Comparison of ENCODE assay signal across 8 mouse cellular contexts in genomic region chr16:8470603-8471481, GRCm38 (mm10). TPM values are rescaled to one million over a fixed set of nuclear protein-coding genes. Genes with fewer than 3 reads are reported as not detected.
DNase-seq lines count a peak whose midpoint lies in the region; ATAC-seq and TF ChIP-seq lines count a peak whose summit lies in the region.

Gene Mettl22, plus strand, starts transcription at chr16:8470788.

- peak; percentile 96 for DNase-seq in brain, embryonic 14.5 days (ENCODE audit: low read depth)
- DNase-seq in liver, adult 2 months (ENCODE audit: extremely low read depth, low read depth, low spot score): peak; percentile 81
- peak; percentile 96 for DNase-seq in splenic B cell, adult 2 months (ENCODE audit: low read depth, low spot score)

- peaks cover 3% of the 10 kb centered on the region for H3K79me3 ChIP-seq in C2C12 (ENCODE audit: low read depth)

- H3K9me3 ChIP-seq in erythroblast, embryonic 14.5 days (ENCODE audit: control insufficient read depth, low read length): no peaks in the 10 kb centered on the region
- no peaks in the 10 kb centered on the region for H3K9me3 ChIP-seq in heart, embryonic 11.5 days (replicated peaks; ENCODE audit: control insufficient read depth, low read length)
- H3K9me3 ChIP-seq in kidney, embryonic 16.5 days (ENCODE audit: low read length): no peaks in the 10 kb centered on the region

- H3K79me2 ChIP-seq in C2C12 (ENCODE audit: control insufficient read depth, insufficient read depth) (peaks cover 8% of the 10 kb centered on the region), myocyte (ENCODE audit: control insufficient read depth, insufficient read depth) (no peaks in the 10 kb centered on the region)
- no peaks in the 10 kb centered on the region for H3K79me2 ChIP-seq in liver, adult 2 months (ENCODE audit: control insufficient read depth, insufficient read depth, low read length)

- H3K27me3 ChIP-seq in C2C12 (ENCODE audit: control insufficient read depth, insufficient read depth, insufficient read length) (no peaks in the 10 kb centered on the region), myocyte (ENCODE audit: control insufficient read depth, insufficient read depth, insufficient read length) (no peaks in the 10 kb centered on the region)
- H3K27me3 ChIP-seq in erythroblast, embryonic 14.5 days (ENCODE audit: control insufficient read depth): no peaks in the 10 kb centered on the region; the same call in 1 of the 2 replicates
- no peaks in the 10 kb centered on the region for H3K27me3 ChIP-seq in heart, embryonic 11.5 days (ENCODE audit: control insufficient read depth, insufficient read depth, low read length)
- H3K27me3 ChIP-seq in kidney, embryonic 16.5 days (ENCODE audit: insufficient read depth, low read length): no peaks in the 10 kb centered on the region
- no peaks in the 10 kb centered on the region for H3K27me3 ChIP-seq in liver, adult 2 months (ENCODE audit: control insufficient read depth, insufficient read depth, low read length)
- H3K27me3 ChIP-seq in splenic B cell, adult 2 months (ENCODE audit: control insufficient read depth, insufficient read depth, low read length, poor library complexity, severe bottlenecking): no peaks in the 10 kb centered on the region

- TF ChIP-seq CTCF in C2C12 (IDR thresholded peaks at IDR 0.05; ENCODE audit: control insufficient read depth, insufficient read depth, insufficient read length): no peak
- peak; percentile 34; the same call in 1 of the 2 replicates for TF ChIP-seq CTCF in brain, embryonic 14.5 days (IDR thresholded peaks at IDR 0.05; ENCODE audit: borderline replicate concordance, extremely low read depth, insufficient read depth, insufficient read length)
- peak; percentile 22; the same call in 1 of the 2 replicates for TF ChIP-seq CTCF in liver, adult 2 months (IDR thresholded peaks at IDR 0.05; ENCODE audit: low read depth, low read length)

- H3K4me2 ChIP-seq in heart, embryonic 11.5 days: peak within 1 kb of the TSS; percentile 65
- peak within 1 kb of the TSS; percentile 65 for H3K4me2 ChIP-seq in kidney, embryonic 16.5 days (replicated peaks; ENCODE audit: low read depth, low read length)
- H3K4me2 ChIP-seq in myocyte (ENCODE audit: low read depth): peak within 1 kb of the TSS; percentile 82

- H3K4me1 ChIP-seq in erythroblast, embryonic 14.5 days (ENCODE audit: control insufficient read depth): peaks cover 27% of the 10 kb centered on the region
- 0 out of 2 replicates have a peak, but pooled peaks cover 3% of the 10 kb centered on the region for H3K4me1 ChIP-seq in heart, embryonic 11.5 days (ENCODE audit: control insufficient read depth, insufficient read depth, low read length)
- peaks cover 10% of the 10 kb centered on the region for H3K4me1 ChIP-seq in kidney, embryonic 16.5 days (ENCODE audit: insufficient read depth, low read length)
- H3K4me1 ChIP-seq in liver, adult 2 months (ENCODE audit: control insufficient read depth, insufficient read depth, low read length): no peaks in the 10 kb centered on the region

- TF ChIP-seq POLR2A in brain, embryonic 14.5 days (IDR thresholded peaks at IDR 0.05; ENCODE audit: borderline replicate concordance, extremely low read depth, insufficient read depth, insufficient read length, poor library complexity, severe bottlenecking): peak; percentile 85
- peak; percentile 58 for TF ChIP-seq POLR2A in liver, adult 2 months (IDR thresholded peaks at IDR 0.05; ENCODE audit: extremely low read depth, insufficient read depth, low read length)
- TF ChIP-seq POLR2A in myocyte (IDR thresholded peaks at IDR 0.05; ENCODE audit: insufficient read length, low read depth): peak; percentile 87

- peak; percentile 98 for ATAC-seq in heart, embryonic 11.5 days (replicated peaks; ENCODE audit: insufficient number of reproducible peaks, low FRiP score, low TSS enrichment)
- peak; percentile 99 for ATAC-seq in kidney, embryonic 16.5 days (ENCODE audit: low FRiP score, low TSS enrichment)

- H3ac ChIP-seq in C2C12 (ENCODE audit: control insufficient read depth, insufficient read length, low read depth) (peak within 1 kb of the TSS; percentile 95), myocyte (ENCODE audit: control insufficient read depth, insufficient read length) (peak within 1 kb of the TSS; percentile 61)

- H3K36me3 ChIP-seq in C2C12 (ENCODE audit: control insufficient read depth, insufficient read depth): no peaks in the 10 kb centered on the region
- peaks cover 8% of the 10 kb centered on the region for H3K36me3 ChIP-seq in erythroblast, embryonic 14.5 days (ENCODE audit: control insufficient read depth)
- 0 out of 2 replicates have a peak, but pooled peaks cover 2% of the 10 kb centered on the region for H3K36me3 ChIP-seq in heart, embryonic 11.5 days (ENCODE audit: control insufficient read depth, insufficient read depth, low read length)
- H3K36me3 ChIP-seq in kidney, embryonic 16.5 days (ENCODE audit: insufficient read depth, low read length): no peaks in the 10 kb centered on the region
- no peaks in the 10 kb centered on the region for H3K36me3 ChIP-seq in liver, adult 2 months (ENCODE audit: control insufficient read depth, insufficient read depth, low read length)
- no peaks in the 10 kb centered on the region for H3K36me3 ChIP-seq in myocyte (ENCODE audit: control insufficient read depth, insufficient read depth)
- H3K36me3 ChIP-seq in splenic B cell, adult 2 months (ENCODE audit: control insufficient read depth, insufficient read depth, low read length, poor library complexity, severe bottlenecking): no peaks in the 10 kb centered on the region

- peak within 1 kb of the TSS; percentile 93 for H3K4me3 ChIP-seq in C2C12 (ENCODE audit: insufficient read depth, poor library complexity, severe bottlenecking)
- peak within 1 kb of the TSS; percentile 85 for H3K4me3 ChIP-seq in erythroblast, embryonic 14.5 days (replicated peaks)
- H3K4me3 ChIP-seq in heart, embryonic 11.5 days (ENCODE audit: low read depth, low read length): peak within 1 kb of the TSS; percentile 70
- H3K4me3 ChIP-seq in kidney, embryonic 16.5 days (ENCODE audit: low read length): peak within 1 kb of the TSS; percentile 86
- peak within 1 kb of the TSS; percentile 64 for H3K4me3 ChIP-seq in liver, adult 2 months (ENCODE audit: insufficient read depth, low read depth, low read length)
- peak within 1 kb of the TSS; percentile 77 for H3K4me3 ChIP-seq in myocyte

- peak within 1 kb of the TSS; percentile 78 for H3K27ac ChIP-seq in heart, embryonic 11.5 days (ENCODE audit: low read depth, low read length)
- peak within 1 kb of the TSS; percentile 93 for H3K27ac ChIP-seq in kidney, embryonic 16.5 days (ENCODE audit: low read length)
- peak within 1 kb of the TSS; percentile 50 for H3K27ac ChIP-seq in liver, adult 2 months (replicated peaks; ENCODE audit: insufficient read depth, low read depth, low read length)

- H3K9ac ChIP-seq in heart, embryonic 11.5 days (ENCODE audit: low read depth, low read length): peak within 1 kb of the TSS; percentile 85
- H3K9ac ChIP-seq in kidney, embryonic 16.5 days (replicated peaks; ENCODE audit: low read length): peak within 1 kb of the TSS; percentile 88
- peak within 1 kb of the TSS; percentile 58 for H3K9ac ChIP-seq in liver, adult 2 months (ENCODE audit: low read depth, low read length)

- WGBS in heart, embryonic 11.5 days (ENCODE audit: insufficient replicate concordance): under 1% methylated on average over 48 of the region's 48 CpGs
- WGBS in kidney, embryonic 16.5 days: under 1% methylated on average over 48 of the region's 48 CpGs
- WGBS in liver, adult 2 months: under 1% methylated on average over 48 of the region's 48 CpGs

TF ChIP-seq in C2C12, 6 proteins besides CTCF, POLR2A, EP300 and RAD21:
- TF ChIP-seq MAX (IDR thresholded peaks at IDR 0.05) (peak; percentile 77), FOSL1 (IDR thresholded peaks at IDR 0.05; ENCODE audit: insufficient read depth, low read length, poor library complexity, severe bottlenecking) (no peak), MYOD1 (IDR thresholded peaks at IDR 0.05; ENCODE audit: control insufficient read depth, insufficient read length, low read depth) (peak; percentile 87)

TF ChIP-seq in myocyte, 11 proteins besides CTCF, POLR2A, EP300 and RAD21:
- TF ChIP-seq MYOD1 (IDR thresholded peaks at IDR 0.05; ENCODE audit: control insufficient read depth in 1 of 3, insufficient read length in 2 of 3, low read depth in 2 of 3) (peak; percentile 53 to 98 (median 98)), REST (IDR thresholded peaks at IDR 0.05; ENCODE audit: insufficient read depth, insufficient read length) (no peak), TCF12 (IDR thresholded peaks at IDR 0.05; ENCODE audit: insufficient read depth, poor library complexity, severe bottlenecking) (peak; percentile 38), POLR2AphosphoS2 (IDR thresholded peaks at IDR 0.05; ENCODE audit: insufficient read length, low read depth) (peak; percentile 50), MAX (IDR thresholded peaks at IDR 0.05; ENCODE audit: low read depth) (no peak), TCF3 (IDR thresholded peaks at IDR 0.05; ENCODE audit: insufficient read length, low read depth) (peak; percentile 87), USF1 (IDR thresholded peaks at IDR 0.05; ENCODE audit: low read depth) (no peak), CEBPB (IDR thresholded peaks at IDR 0.05; ENCODE audit: insufficient read depth, poor library complexity, severe bottlenecking) (no peak), SRF (IDR thresholded peaks at IDR 0.05; ENCODE audit: control insufficient read depth, insufficient read length, low read depth) (no peak), MYOG (IDR thresholded peaks at IDR 0.05; ENCODE audit: control insufficient read depth in 1 of 3, insufficient read depth in 1 of 3, insufficient read length in 2 of 3, low read depth in 2 of 3) (peak in 2 of 3 experiments; percentile 87 to 91), E2F4 (IDR thresholded peaks at IDR 0.05; ENCODE audit: insufficient read depth) (no peak)

RNA-seq across cellular contexts. Expression of gene Mettl22, which starts in this region (rescaled TPM):
- polyA plus RNA-seq in C2C12 (2012; fragmentation: generic; extraction: Trizol): 8.4 TPM
- polyA plus RNA-seq in brain, embryonic 14.5 days (2012; rRNA removed): 66.5 and 70.5 TPM in 2 replicates
- polyA plus RNA-seq in erythroblast, embryonic 14.5 days (2012): 0.87 and 1.4 TPM in 2 replicates
- polyA plus RNA-seq in heart, embryonic 11.5 days (2014; fragmentation: Nextera tagmentation; extraction: Ambion mirVana): 39.7 and 45.3 TPM in 2 replicates
- 20.4 and 20.5 TPM in 2 replicates for polyA plus RNA-seq in kidney, embryonic 16.5 days (2015; fragmentation: Nextera tagmentation; extraction: Ambion mirVana)
- 14.9 and 17.2 TPM in 2 replicates for total RNA-seq in liver, adult 2 months (2014; rRNA removed)
- 23.1 and 29.0 TPM in 2 replicates for polyA plus RNA-seq in liver, adult 2 months (2012; rRNA removed)
- polyA plus RNA-seq in myocyte (2012; fragmentation: generic; extraction: Trizol): 34.3 TPM

Comparison
In these comparisons a context has a peak if more than half of its experiments do, and no peak if none do; other contexts are left out.
1. Peak in every context shown above with its lines: DNase-seq, ATAC-seq, H3K4me3 ChIP-seq and H3K27ac ChIP-seq.